In genomic region chr9:39602536-39603332, GRCm38 (mm10) we compare ENCODE assay signal across 10 mouse cellular contexts. TPM values are rescaled to one million over a fixed set of nuclear protein-coding genes. Genes with fewer than 3 reads are reported as not detected.
DNase-seq lines count a peak whose midpoint lies in the region; ATAC-seq lines count a peak whose summit lies in the region.
"Had no signal": no experiment of that assay in that cellular context is flagged by ENCODE, and none has a peak within 500 bp of the region (broad histone marks: within the 10 kb centered on the region; RNA-seq: fewer than 3 reads in every experiment).

No protein-coding gene starts in this region.

- H3K4me3 ChIP-seq in heart, embryonic 11.5 days (ENCODE audit: low read depth, low read length): peak overlapping the region; percentile 51
- H3K4me3 ChIP-seq in hindbrain, embryonic 13.5 days: peak overlapping the region; percentile 43
- H3K4me3 ChIP-seq in limb, embryonic 15.5 days: peak overlapping the region; percentile 36

- H3K9ac ChIP-seq in heart, embryonic 11.5 days (ENCODE audit: low read depth, low read length): peak overlapping the region; percentile 48
- peak overlapping the region; percentile 64 for H3K9ac ChIP-seq in hindbrain, embryonic 13.5 days
- H3K9ac ChIP-seq in limb, embryonic 15.5 days: 0 out of 2 replicates have a peak overlapping the region, but pooled peaks have one; percentile 21

- H3K36me3 ChIP-seq in heart, embryonic 11.5 days (ENCODE audit: control insufficient read depth, insufficient read depth, low read length): no peaks in the 10 kb centered on the region
- H3K36me3 ChIP-seq in hindbrain, embryonic 13.5 days: no peaks in the 10 kb centered on the region
- H3K36me3 ChIP-seq in limb, embryonic 15.5 days: no peaks in the 10 kb centered on the region

- H3K9me3 ChIP-seq in heart, embryonic 11.5 days (replicated peaks; ENCODE audit: control insufficient read depth, low read length): no peaks in the 10 kb centered on the region
- H3K9me3 ChIP-seq in hindbrain, embryonic 13.5 days: no peaks in the 10 kb centered on the region
- no peaks in the 10 kb centered on the region for H3K9me3 ChIP-seq in limb, embryonic 15.5 days

- DNase-seq in heart, adult 11 months: no peak
- DNase-seq in embryo, embryonic 9.5 days (ENCODE audit: extremely low spot score): peak; percentile 50
- DNase-seq in right cerebral cortex, postnatal 10 days (ENCODE audit: low spot score in 2 of 2): peak; percentile 63 to 65
- DNase-seq in T-cell, adult 2 months (ENCODE audit: low spot score): no peak

- under 1% methylated on average over 19 of the region's 19 CpGs for WGBS in heart, embryonic 11.5 days (ENCODE audit: insufficient replicate concordance)
- WGBS in hindbrain, embryonic 13.5 days: under 1% methylated on average over 19 of the region's 19 CpGs
- under 1% methylated on average over 19 of the region's 19 CpGs for WGBS in limb, embryonic 15.5 days

- ATAC-seq in heart, embryonic 11.5 days (replicated peaks; ENCODE audit: insufficient number of reproducible peaks, low FRiP score, low TSS enrichment): peak; percentile 65; the same call in 1 of the 2 replicates
- peak; percentile 95 for ATAC-seq in hindbrain, embryonic 13.5 days (ENCODE audit: low FRiP score)
- peak; percentile 67; the same call in 1 of the 2 replicates for ATAC-seq in limb, embryonic 15.5 days (ENCODE audit: insufficient number of reproducible peaks, low FRiP score, low TSS enrichment, low read depth)
- no peak for ATAC-seq in activated CD4-positive, CD25-positive, alpha-beta regulatory T cell, adult 4 months

- no peak overlapping the region for H3K27ac ChIP-seq in heart, embryonic 11.5 days (ENCODE audit: low read depth, low read length)
- H3K27ac ChIP-seq in hindbrain, embryonic 13.5 days: peak overlapping the region; percentile 78
- H3K27ac ChIP-seq in limb, embryonic 15.5 days: peak overlapping the region; percentile 64

- H3K4me1 ChIP-seq in heart, embryonic 11.5 days (ENCODE audit: control insufficient read depth, insufficient read depth, low read length): no peaks in the 10 kb centered on the region
- peaks cover 13% of the 10 kb centered on the region for H3K4me1 ChIP-seq in hindbrain, embryonic 13.5 days (replicated peaks)
- peaks cover 7% of the 10 kb centered on the region; the same call in 1 of the 2 replicates for H3K4me1 ChIP-seq in limb, embryonic 15.5 days

- no peaks in the 10 kb centered on the region for H3K27me3 ChIP-seq in heart, embryonic 11.5 days (ENCODE audit: control insufficient read depth, insufficient read depth, low read length)
- 0 out of 2 replicates have a peak, but pooled peaks cover 2% of the 10 kb centered on the region for H3K27me3 ChIP-seq in hindbrain, embryonic 13.5 days
- H3K27me3 ChIP-seq in limb, embryonic 15.5 days: no peaks in the 10 kb centered on the region

- peak overlapping the region; percentile 73 for H3K4me2 ChIP-seq in heart, embryonic 11.5 days
- H3K4me2 ChIP-seq in hindbrain, embryonic 13.5 days: peak overlapping the region; percentile 75
- peak overlapping the region; percentile 73 for H3K4me2 ChIP-seq in limb, embryonic 15.5 days

RNA-seq across cellular contexts. Expression of gene AW551984, which starts 1.5 kb away (rescaled TPM):
- polyA plus RNA-seq in heart, embryonic 11.5 days (2014; fragmentation: Nextera tagmentation; extraction: Ambion mirVana): 10.5 and 14.3 TPM in 2 replicates
- polyA plus RNA-seq in hindbrain, embryonic 13.5 days (2015; fragmentation: Nextera tagmentation; extraction: Ambion mirVana): 63.0 and 69.8 TPM in 2 replicates
- polyA plus RNA-seq in limb, embryonic 15.5 days (2015; fragmentation: Nextera tagmentation; extraction: Ambion mirVana): 75.0 and 122 TPM in 2 replicates
- polyA plus RNA-seq in activated CD4-positive, CD25-positive, alpha-beta regulatory T cell, adult 4 months (2017; shearing (Covaris generic)): not detected

RNA-seq across cellular contexts. Expression of gene Olfr148, which starts 7.7 kb away (rescaled TPM):
- polyA plus RNA-seq in heart, embryonic 11.5 days (2014; fragmentation: Nextera tagmentation; extraction: Ambion mirVana): not detected in 2 replicates
- not detected in 2 replicates for polyA plus RNA-seq in hindbrain, embryonic 13.5 days (2015; fragmentation: Nextera tagmentation; extraction: Ambion mirVana)
- polyA plus RNA-seq in limb, embryonic 15.5 days (2015; fragmentation: Nextera tagmentation; extraction: Ambion mirVana): not detected in 2 replicates
- polyA plus RNA-seq in activated CD4-positive, CD25-positive, alpha-beta regulatory T cell, adult 4 months (2017; shearing (Covaris generic)): not detected
- polyA plus RNA-seq: gonadal fat pad, adult 2 months; testis, adult 2 months had no signal

RNA-seq across cellular contexts. Expression of gene Olfr960, which starts 18.4 kb away (rescaled TPM):
- polyA plus RNA-seq in heart, embryonic 11.5 days (2014; fragmentation: Nextera tagmentation; extraction: Ambion mirVana): not detected in 2 replicates
- not detected in 2 replicates for polyA plus RNA-seq in hindbrain, embryonic 13.5 days (2015; fragmentation: Nextera tagmentation; extraction: Ambion mirVana)
- polyA plus RNA-seq in limb, embryonic 15.5 days (2015; fragmentation: Nextera tagmentation; extraction: Ambion mirVana): not detected in 2 replicates
- not detected for polyA plus RNA-seq in activated CD4-positive, CD25-positive, alpha-beta regulatory T cell, adult 4 months (2017; shearing (Covaris generic))
- polyA plus RNA-seq: gonadal fat pad, adult 2 months; testis, adult 2 months had no signal

RNA-seq across cellular contexts. Expression of gene Olfr959, which starts 27.4 kb away (rescaled TPM):
- polyA plus RNA-seq in heart, embryonic 11.5 days (2014; fragmentation: Nextera tagmentation; extraction: Ambion mirVana): not detected in 2 replicates
- not detected in 2 replicates for polyA plus RNA-seq in hindbrain, embryonic 13.5 days (2015; fragmentation: Nextera tagmentation; extraction: Ambion mirVana)
- polyA plus RNA-seq in limb, embryonic 15.5 days (2015; fragmentation: Nextera tagmentation; extraction: Ambion mirVana): not detected in 2 replicates
- not detected for polyA plus RNA-seq in activated CD4-positive, CD25-positive, alpha-beta regulatory T cell, adult 4 months (2017; shearing (Covaris generic))
- polyA plus RNA-seq: gonadal fat pad, adult 2 months; testis, adult 2 months had no signal

RNA-seq across cellular contexts. Expression of gene Olfr961, which starts 42.2 kb away (rescaled TPM):
- polyA plus RNA-seq in heart, embryonic 11.5 days (2014; fragmentation: Nextera tagmentation; extraction: Ambion mirVana): not detected in 2 replicates
- polyA plus RNA-seq in hindbrain, embryonic 13.5 days (2015; fragmentation: Nextera tagmentation; extraction: Ambion mirVana): not detected in 2 replicates
- not detected in 2 replicates for polyA plus RNA-seq in limb, embryonic 15.5 days (2015; fragmentation: Nextera tagmentation; extraction: Ambion mirVana)
- under 1 TPM in 1 of 2 experiments, not detected in 1; 0.18 TPM for polyA plus RNA-seq in activated CD4-positive, CD25-positive, alpha-beta regulatory T cell, adult 4 months (2017; shearing (Covaris generic))
- polyA plus RNA-seq: gonadal fat pad, adult 2 months had no signal

Comparison
In these comparisons a context has a peak if more than half of its experiments do, and no peak if none do; other contexts are left out.
1. DNase-seq: peak in embryo, embryonic 9.5 days (single experiment) and right cerebral cortex, postnatal 10 days (2 of 2); none in heart, adult 11 months (single experiment) and T-cell, adult 2 months (single experiment).
2. RNA of gene AW551984, which starts 1.5 kb away (polyA plus RNA-seq): 75.0 to 122 TPM in limb, embryonic 15.5 days, 63.0 to 69.8 TPM in hindbrain, embryonic 13.5 days and 10.5 to 14.3 TPM in heart, embryonic 11.5 days; not detected in activated CD4-positive, CD25-positive, alpha-beta regulatory T cell, adult 4 months; every median in the first group is over 10 times any median in the second.
3. Peak in every context shown above with its lines, with median percentiles within 50 percentile points of each other: H3K4me2 ChIP-seq, H3K4me3 ChIP-seq and H3K9ac ChIP-seq.